Mouse (Mus musculus) small intestine, adult 2 months (tissue): ENCODE results near the gene Olfr287. TPM values are rescaled to one million over a fixed set of nuclear protein-coding genes. Genes with fewer than 3 reads are reported as not detected.

Experiments used
- H3K27ac ChIP-seq: fragments of 200-500 bp; 2 replicates; pipeline ENCODE4 v1.5.1; 2012; ENCODE audit warnings: low read depth, low read length, control low read depth, inconsistent platforms; ENCODE audit not compliant: insufficient read depth
- H3K27me3 ChIP-seq: fragments of 200-500 bp; 2 replicates; pipeline ENCODE4 v1.6.1; 2012; ENCODE audit warnings: mild to moderate bottlenecking, moderate library complexity, low read length, inconsistent platforms; ENCODE audit not compliant: control insufficient read depth, insufficient read depth
- H3K36me3 ChIP-seq: fragments of 200-500 bp; 2 replicates; pipeline ENCODE4 v1.6.1; 2012; ENCODE audit warnings: mild to moderate bottlenecking, low read length, control low read depth, inconsistent platforms; ENCODE audit not compliant: control insufficient read depth, insufficient read depth
- H3K4me1 ChIP-seq: fragments of 200-500 bp; 2 replicates; pipeline ENCODE4 v1.6.1; 2012; ENCODE audit warnings: low read length, inconsistent platforms, mixed read lengths; ENCODE audit not compliant: control insufficient read depth, insufficient read depth, insufficient read length
- H3K4me3 ChIP-seq: fragments of 200-500 bp; 2 replicates; pipeline ENCODE4 v1.5.1; 2012; ENCODE audit warnings: low read depth, mild to moderate bottlenecking, control low read depth, inconsistent platforms, low read length, moderate library complexity
- CTCF ChIP-seq: fragments of 200-500 bp; IDR thresholded peaks from 2 replicates; pipeline ENCODE4 v1.5.1; 2012; ENCODE audit warnings: low read depth, mild to moderate bottlenecking, control low read depth, inconsistent platforms, low read length, moderate library complexity, mixed read lengths; ENCODE audit not compliant: insufficient replicate concordance, insufficient read length; ENCODE audit errors: extremely low read depth
- POLR2A ChIP-seq: fragments of 200-500 bp; IDR thresholded peaks from 2 replicates; pipeline ENCODE4 v1.6.1; 2012; ENCODE audit warnings: low read depth, mild to moderate bottlenecking, control low read depth, inconsistent platforms, low read length, moderate library complexity
- WGBS: fragments of 180-500 bp; shearing (Covaris S2); methylation state at CpG from one replicate; pipeline ENCODE4 v1.1.7; 2018; 5-methylcytosine and 5-hydroxymethylcytosine counted together
- polyA plus RNA-seq: library from polyadenylated mRNA; depleted of rRNA; stranded (reverse); fragments of >200 nt; gene quantifications from 2 replicates; pipeline ENCODE4 v1.2.3, GENCODE M21; 2012

Gene Olfr287
- polyA plus RNA-seq, 1 experiment, result 0.67 TPM

DNA sequence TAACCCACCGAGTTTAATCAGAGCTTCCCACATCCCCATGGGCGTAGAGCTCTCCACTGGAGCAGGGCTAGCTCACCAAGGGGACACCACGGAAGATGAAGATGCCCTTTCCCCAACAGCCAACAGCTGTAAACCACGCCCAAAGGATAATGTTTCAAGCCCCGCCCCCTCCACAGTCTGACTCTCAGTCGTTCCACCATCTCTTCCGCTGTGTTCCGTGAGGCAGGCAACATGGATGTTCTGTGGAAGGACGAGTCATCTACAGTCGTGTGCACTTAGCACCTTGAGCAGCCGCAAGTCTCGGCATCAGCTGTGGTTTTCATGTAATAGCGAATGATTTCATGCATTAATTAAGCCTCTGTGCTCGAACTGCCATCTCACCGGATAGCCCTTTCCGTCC is 4.8 kb upstream of the Olfr287 start:
- Histone ChIP-seq H3K36me3 (no peaks in the 10 kb centered on the region), H3K4me1 (no peaks in the 10 kb centered on the region), H3K27me3 (no peaks in the 10 kb centered on the region), H3K4me3 (no peak overlapping the region), H3K27ac (no peak overlapping the region)
- TF ChIP-seq POLR2A (no peak), CTCF (no peak)
- WGBS, result 49% methylated on average over 16 of the region's 16 CpGs

DNA sequence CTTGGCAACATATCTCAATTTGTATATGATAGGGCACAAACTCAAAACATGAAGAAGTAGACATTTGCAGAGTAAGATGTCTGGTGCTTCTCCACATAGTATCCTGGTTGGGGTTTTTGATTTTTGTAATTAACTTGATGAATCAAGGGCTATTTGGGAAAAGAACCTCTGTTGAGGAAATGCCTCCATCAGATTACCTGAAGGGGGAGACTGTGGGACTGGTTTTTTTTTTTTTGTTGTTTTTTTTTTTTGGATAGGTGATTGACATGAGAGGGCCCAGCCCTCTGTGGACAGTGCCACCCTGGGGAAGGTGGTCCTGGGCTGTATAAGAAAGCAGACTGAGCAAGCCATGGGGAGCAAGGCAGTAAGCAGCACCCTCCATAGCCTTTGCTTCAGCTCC is 1.5 kb upstream of the Olfr287 start:
- Histone ChIP-seq H3K27me3 (no peaks in the 10 kb centered on the region), H3K36me3 (no peaks in the 10 kb centered on the region), H3K4me1 (no peaks in the 10 kb centered on the region), H3K27ac (no peak overlapping the region), H3K4me3 (no peak overlapping the region)
- no peak for TF ChIP-seq CTCF
- no peak for TF ChIP-seq POLR2A

DNA sequence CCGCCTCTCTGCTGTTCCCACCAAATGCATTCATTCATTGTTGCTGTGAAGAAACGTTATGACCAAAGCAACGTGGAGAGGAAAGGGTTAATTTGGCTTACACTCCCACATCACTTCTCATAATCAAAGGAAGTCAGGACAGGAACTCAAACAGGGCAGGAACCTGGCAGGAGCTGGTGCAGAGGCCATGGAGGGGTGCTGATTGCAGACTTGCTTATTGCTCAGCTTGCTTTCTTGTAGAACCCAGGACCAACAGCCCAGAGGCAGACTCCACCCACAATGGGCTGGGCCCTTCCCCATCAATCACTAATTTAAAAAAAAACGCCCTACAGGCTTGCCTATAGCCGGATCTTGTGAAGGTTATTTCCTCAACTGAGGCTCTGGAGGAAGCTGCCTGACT is 6.7 kb downstream of the Olfr287 start:
- Histone ChIP-seq H3K4me3 (no peak overlapping the region), H3K36me3 (no peaks in the 10 kb centered on the region), H3K27me3 (no peaks in the 10 kb centered on the region), H3K27ac (no peak overlapping the region), H3K4me1 (no peaks in the 10 kb centered on the region)
- 50% methylated on average over 5 of the region's 5 CpGs for WGBS
- TF ChIP-seq POLR2A (no peak), CTCF (no peak)

GRCm38 (mm10) chr15:98213336-98213870 is 7.5 kb downstream of the Olfr287 start:
- no peaks in the 10 kb centered on the region for H3K4me1 ChIP-seq
- H3K27ac ChIP-seq, result no peak overlapping the region
- H3K4me3 ChIP-seq, result no peak overlapping the region
- WGBS, result 67% methylated on average over 5 of the region's 5 CpGs
- no peaks in the 10 kb centered on the region for H3K27me3 ChIP-seq
- no peaks in the 10 kb centered on the region for H3K36me3 ChIP-seq
- no peak for TF ChIP-seq POLR2A

DNA sequence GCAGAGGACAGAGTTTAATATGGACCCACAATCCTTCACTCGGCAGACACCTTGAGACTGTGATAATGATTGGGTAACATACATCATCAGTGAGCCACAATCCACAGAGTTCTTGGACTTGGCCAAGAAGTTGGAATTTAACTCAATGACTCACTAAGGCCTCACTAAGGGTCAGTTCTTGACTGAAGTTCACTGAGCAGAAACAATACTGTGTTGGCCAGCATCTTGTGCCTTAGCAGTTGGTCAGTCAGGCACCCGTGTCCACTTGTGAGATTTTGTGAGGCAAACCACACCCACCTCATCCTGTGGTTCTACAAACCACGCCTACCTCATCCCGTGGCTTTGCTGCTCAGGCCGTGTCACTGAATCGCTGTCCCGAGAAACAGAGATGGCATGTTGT is 11.2 kb downstream of the Olfr287 start:
- TF ChIP-seq POLR2A, result no peak
- no peak for TF ChIP-seq CTCF
- H3K36me3 ChIP-seq, result no peaks in the 10 kb centered on the region
- 64% methylated on average over 7 of the region's 7 CpGs for WGBS
- H3K27me3 ChIP-seq, result no peaks in the 10 kb centered on the region
- H3K4me1 ChIP-seq, result no peaks in the 10 kb centered on the region
- no peak overlapping the region for H3K4me3 ChIP-seq
- no peak overlapping the region for H3K27ac ChIP-seq

GRCm38 (mm10) chr15:98195442-98195841 is 25.4 kb downstream of the Olfr287 start, which contains the start of gene Olfr288:
Olfr288 (minus strand) TSS chr15:98195542.
- TF ChIP-seq POLR2A (no peak), CTCF (no peak)
- Histone ChIP-seq H3K36me3 (no peaks in the 10 kb centered on the region), H3K27ac (no peak within 1 kb of the TSS), H3K27me3 (no peaks in the 10 kb centered on the region), H3K4me3 (no peak within 1 kb of the TSS), H3K4me1 (no peaks in the 10 kb centered on the region)
- 60% methylated on average over 3 of the region's 3 CpGs for WGBS

- no peaks in the 10 kb centered on the region for H3K4me1 ChIP-seq
Measured at GRCm38 (mm10) chr15:98184456-98184855, 36.4 kb downstream of the Olfr287 start.

DNA sequence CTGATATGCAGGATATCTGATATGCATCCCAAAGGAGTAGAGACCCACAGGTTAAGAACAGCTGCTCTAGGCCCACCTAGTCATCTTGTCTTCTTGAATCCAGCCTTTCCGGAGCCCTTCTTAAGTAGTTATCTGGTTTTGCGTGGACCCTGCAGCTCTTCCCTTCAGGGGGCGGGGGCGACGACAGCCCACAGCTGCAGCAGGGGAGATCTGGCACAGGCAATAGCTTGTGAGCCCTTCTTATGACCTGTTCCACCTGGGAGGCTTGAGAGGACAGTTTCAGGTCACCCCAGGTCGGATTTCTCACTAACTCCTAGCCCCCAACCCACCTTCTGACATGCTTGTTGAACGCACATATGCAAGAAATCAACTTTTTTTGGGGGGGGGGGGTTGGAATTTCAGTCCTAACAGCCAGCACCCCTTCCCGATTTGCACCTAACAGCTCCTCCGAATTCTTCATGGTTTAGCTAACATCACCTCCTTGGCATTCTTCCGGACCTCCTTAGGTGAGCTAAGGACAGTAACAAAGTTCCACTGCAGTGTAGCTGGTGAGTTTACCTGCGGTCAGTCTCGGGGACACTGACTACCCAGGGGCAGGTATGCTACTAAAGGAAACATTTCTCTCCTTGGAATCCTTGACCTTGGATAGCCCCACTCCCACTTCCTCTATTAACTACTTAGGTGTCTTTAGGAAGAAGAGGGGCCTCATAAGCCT is 38.8 kb downstream of the Olfr287 start:
- WGBS, result 65% methylated on average over 12 of the region's 12 CpGs
- Histone ChIP-seq H3K27me3 (peaks cover 2% of the 10 kb centered on the region; the same call in 1 of the 2 replicates), H3K4me3 (no peak overlapping the region), H3K27ac (no peak overlapping the region), H3K36me3 (no peaks in the 10 kb centered on the region), H3K4me1 (no peaks in the 10 kb centered on the region)
- no peak for TF ChIP-seq POLR2A
- no peak for TF ChIP-seq CTCF

More at GRCm38 (mm10) chr15:98184456-98184855, 36.4 kb downstream of the Olfr287 start:
- Histone ChIP-seq H3K27me3 (peaks cover 2% of the 10 kb centered on the region; the same call in 1 of the 2 replicates), H3K36me3 (no peaks in the 10 kb centered on the region), H3K27ac (no peak overlapping the region), H3K4me3 (no peak overlapping the region)
- TF ChIP-seq CTCF, result no peak
- no peak for TF ChIP-seq POLR2A
- 47% methylated on average over 4 of the region's 4 CpGs for WGBS
